Mouse (Mus musculus): ENCODE data around the gene D3Ertd254e. TPM values are rescaled to one million over a fixed set of nuclear protein-coding genes. Genes with fewer than 3 reads are reported as not detected.
"Not testable (repeated sequence)": the region's sequence is repeated elsewhere in the genome, so short reads cannot be mapped to it uniquely, and the experiment has no call there.

The D3Ertd254e gene
- polyA plus RNA-seq (2012), result 0.01 and 0.02 TPM in 2 replicates

DNA sequence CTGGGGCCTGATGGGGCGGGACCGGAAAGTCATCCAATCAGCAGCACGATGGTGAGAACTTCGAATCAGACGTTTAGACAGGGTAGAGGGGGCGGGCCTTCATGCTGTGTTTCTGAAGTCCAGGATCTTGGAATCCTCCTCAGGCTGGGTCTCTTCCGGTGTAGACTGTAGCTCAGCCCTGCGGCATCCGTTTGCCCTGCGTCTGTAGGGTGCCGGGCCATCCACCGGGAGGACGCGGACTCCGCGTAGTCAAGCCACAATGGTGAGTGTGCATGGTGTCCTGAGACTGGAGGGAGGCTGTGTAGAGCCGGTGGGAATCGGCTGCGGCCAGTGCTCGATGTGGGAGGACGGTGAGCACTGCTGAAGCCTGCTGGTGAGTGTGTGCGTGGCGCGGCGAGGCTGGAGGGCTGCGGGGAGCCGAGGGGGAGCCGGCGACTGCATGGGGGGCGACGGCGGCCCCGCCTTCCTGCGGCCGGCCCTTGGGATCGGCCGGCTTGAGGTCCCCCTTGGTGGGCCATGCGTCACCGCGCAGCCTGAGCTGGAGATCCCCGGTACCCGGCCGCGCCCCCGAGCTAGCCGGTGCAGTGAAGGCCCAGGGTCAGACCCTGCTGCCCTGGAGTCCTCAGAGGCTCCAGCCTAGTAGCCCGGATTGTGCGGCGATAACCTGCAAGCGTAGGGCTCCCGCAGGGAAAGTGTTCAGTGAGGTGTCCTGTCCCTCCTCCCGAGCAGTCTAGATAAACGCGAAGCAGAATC, at the start of gene D3Ertd254e:
Gene D3Ertd254e, plus strand, starts transcription at position 84 of the 753 bp plus-strand sequence.
- no peaks in the 10 kb centered on the region for H3K36me3 ChIP-seq (ENCODE audit: control insufficient read depth)
- H3K27me3 ChIP-seq (ENCODE audit: control insufficient read depth), result no peaks in the 10 kb centered on the region
- H3K4me1 ChIP-seq (ENCODE audit: control insufficient read depth), result peaks cover 20% of the 10 kb centered on the region
- no peaks in the 10 kb centered on the region for H3K9me3 ChIP-seq (ENCODE audit: control insufficient read depth, low read length)
- H3K4me3 ChIP-seq (replicated peaks), result peak within 1 kb of the TSS; percentile 88
- TF ChIP-seq GATA1 (IDR thresholded peaks at IDR 0.05; ENCODE audit: low read length), result no peak
- TF ChIP-seq TAL1 (IDR thresholded peaks at IDR 0.05; ENCODE audit: low read length), result no peak

GRCm38 (mm10) chr3:36116076-36116475, 34.7 kb upstream of the D3Ertd254e start:
- Histone ChIP-seq H3K4me3 (replicated peaks) (no peak overlapping the region), H3K27me3 (ENCODE audit: control insufficient read depth) (no peaks in the 10 kb centered on the region), H3K9me3 (ENCODE audit: control insufficient read depth, low read length) (no peaks in the 10 kb centered on the region), H3K36me3 (ENCODE audit: control insufficient read depth) (no peaks in the 10 kb centered on the region), H3K4me1 (ENCODE audit: control insufficient read depth) (no peaks in the 10 kb centered on the region)
- no peak for TF ChIP-seq GATA1 (IDR thresholded peaks at IDR 0.05; ENCODE audit: low read length)

DNA sequence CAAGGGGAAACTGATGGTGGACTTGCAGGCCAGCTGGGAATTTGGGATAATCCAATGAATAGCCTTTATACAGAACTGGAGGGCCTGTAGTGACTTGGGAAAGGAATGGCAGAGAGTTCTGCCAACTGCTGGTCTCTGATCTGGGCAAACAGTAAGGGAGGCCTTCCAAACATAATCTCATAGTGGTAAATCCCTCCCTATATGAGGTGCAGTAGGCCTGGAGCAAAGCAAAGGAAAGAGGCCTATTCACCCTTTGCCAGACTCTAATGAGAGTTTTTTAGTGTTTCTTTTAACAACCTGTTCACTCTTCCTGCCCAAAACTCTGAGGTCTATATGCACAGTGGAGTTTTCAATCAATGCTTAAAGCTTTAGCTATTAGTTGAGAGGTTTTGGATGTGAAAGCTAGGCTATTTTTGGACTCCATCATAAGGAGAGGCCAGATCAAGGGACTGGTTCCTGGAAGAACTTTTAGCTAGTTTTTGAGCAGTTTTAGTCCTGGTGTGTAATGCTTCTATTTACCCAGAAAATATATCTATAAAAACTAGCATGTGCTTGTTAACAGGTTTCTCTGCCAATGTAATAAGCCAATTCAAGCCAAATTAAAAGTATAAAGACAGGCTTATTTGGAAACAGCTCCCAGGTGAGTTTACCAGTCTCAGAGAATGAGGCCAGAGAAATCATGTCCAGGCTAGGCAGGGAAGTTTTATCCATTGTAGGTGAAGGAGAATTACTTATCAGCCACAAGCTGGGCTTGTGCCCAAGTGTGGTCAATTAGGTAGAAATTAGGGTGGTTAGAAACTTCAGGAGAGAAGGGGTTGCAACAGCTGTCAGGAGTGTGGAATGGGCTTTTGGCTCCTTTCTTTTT, 30.9 kb upstream of the D3Ertd254e start:
- no peaks in the 10 kb centered on the region for H3K4me1 ChIP-seq (ENCODE audit: control insufficient read depth)
- TF ChIP-seq GATA1 (IDR thresholded peaks at IDR 0.05; ENCODE audit: low read length) (no peak), TAL1 (IDR thresholded peaks at IDR 0.05; ENCODE audit: low read length) (no peak)
- H3K36me3 ChIP-seq (ENCODE audit: control insufficient read depth), result no peaks in the 10 kb centered on the region
- peaks cover 8% of the 10 kb centered on the region for H3K9me3 ChIP-seq (ENCODE audit: control insufficient read depth, low read length)
- H3K27me3 ChIP-seq (ENCODE audit: control insufficient read depth), result no peaks in the 10 kb centered on the region
- no peak overlapping the region for H3K4me3 ChIP-seq (replicated peaks)

DNA sequence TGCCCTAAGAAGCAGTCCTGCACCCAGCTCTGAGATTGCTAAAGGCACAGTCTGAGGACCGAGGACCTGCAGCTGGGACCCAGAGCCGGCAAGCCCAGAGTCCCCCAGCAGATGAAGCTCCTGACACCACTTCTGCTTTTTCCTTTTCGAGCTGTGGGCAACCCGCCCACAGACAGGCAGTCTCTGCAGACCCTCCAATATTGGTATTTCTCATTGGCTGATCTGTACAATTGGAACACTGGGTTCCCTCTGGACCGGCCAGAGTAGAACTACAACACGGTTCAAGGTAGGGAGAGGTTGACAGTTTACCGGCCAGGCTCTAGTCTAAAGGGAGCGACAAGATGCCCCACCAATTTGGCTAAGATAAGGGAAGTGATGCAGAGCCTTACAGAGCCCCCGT, 24.6 kb upstream of the D3Ertd254e start:
- not testable (repeated sequence) for H3K4me3 ChIP-seq (replicated peaks); H3K36me3 ChIP-seq (ENCODE audit: control insufficient read depth); H3K27me3 ChIP-seq (ENCODE audit: control insufficient read depth); H3K4me1 ChIP-seq (ENCODE audit: control insufficient read depth)
- peaks cover 13% of the 10 kb centered on the region for H3K9me3 ChIP-seq (ENCODE audit: control insufficient read depth, low read length)

DNA sequence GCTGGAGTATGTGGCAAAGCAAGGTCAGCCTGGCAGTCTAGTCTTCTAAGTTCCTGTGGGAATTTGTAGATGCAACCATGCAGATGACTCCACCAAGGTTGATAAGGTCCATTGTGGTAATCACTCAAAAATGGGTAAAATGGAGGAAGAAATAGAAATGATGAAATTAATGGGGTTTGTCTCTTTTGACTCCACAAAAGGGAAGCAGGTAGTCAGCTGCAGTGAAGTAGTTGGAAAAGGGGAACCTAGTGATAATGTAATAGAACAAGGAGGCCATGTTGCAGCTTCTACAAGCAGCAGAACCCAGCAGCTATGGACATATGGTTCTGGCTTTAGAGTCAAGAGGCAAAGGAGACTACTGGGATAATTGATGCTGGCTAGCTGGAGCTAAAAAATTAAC, 14.7 kb upstream of the D3Ertd254e start:
- no peak for TF ChIP-seq TAL1 (IDR thresholded peaks at IDR 0.05; ENCODE audit: low read length)
- no peak for TF ChIP-seq GATA1 (IDR thresholded peaks at IDR 0.05; ENCODE audit: low read length)
- no peaks in the 10 kb centered on the region for H3K36me3 ChIP-seq (ENCODE audit: control insufficient read depth)
- H3K9me3 ChIP-seq (ENCODE audit: control insufficient read depth, low read length), result peaks cover 3% of the 10 kb centered on the region
- H3K4me1 ChIP-seq (ENCODE audit: control insufficient read depth), result no peaks in the 10 kb centered on the region
- no peaks in the 10 kb centered on the region for H3K27me3 ChIP-seq (ENCODE audit: control insufficient read depth)
- no peak overlapping the region for H3K4me3 ChIP-seq (replicated peaks)

- Histone ChIP-seq H3K27me3 (ENCODE audit: control insufficient read depth) (no peaks in the 10 kb centered on the region), H3K4me1 (ENCODE audit: control insufficient read depth) (no peaks in the 10 kb centered on the region), H3K9me3 (ENCODE audit: control insufficient read depth, low read length) (peaks cover 3% of the 10 kb centered on the region), H3K36me3 (ENCODE audit: control insufficient read depth) (no peaks in the 10 kb centered on the region), H3K4me3 (replicated peaks) (no peak overlapping the region)
- TF ChIP-seq GATA1 (IDR thresholded peaks at IDR 0.05; ENCODE audit: low read length) (no peak), TAL1 (IDR thresholded peaks at IDR 0.05; ENCODE audit: low read length) (no peak)
Observed at GRCm38 (mm10) chr3:36137560-36137959, 13.3 kb upstream of the D3Ertd254e start.

GRCm38 (mm10) chr3:36138171-36138660, 12.6 kb upstream of the D3Ertd254e start:
- Histone ChIP-seq H3K4me1 (ENCODE audit: control insufficient read depth) (no peaks in the 10 kb centered on the region), H3K36me3 (ENCODE audit: control insufficient read depth) (no peaks in the 10 kb centered on the region), H3K9me3 (ENCODE audit: control insufficient read depth, low read length) (peaks cover 3% of the 10 kb centered on the region), H3K27me3 (ENCODE audit: control insufficient read depth) (no peaks in the 10 kb centered on the region), H3K4me3 (replicated peaks) (no peak overlapping the region)
- no peak for TF ChIP-seq TAL1 (IDR thresholded peaks at IDR 0.05; ENCODE audit: low read length)
- TF ChIP-seq GATA1 (IDR thresholded peaks at IDR 0.05; ENCODE audit: low read length), result no peak

DNA sequence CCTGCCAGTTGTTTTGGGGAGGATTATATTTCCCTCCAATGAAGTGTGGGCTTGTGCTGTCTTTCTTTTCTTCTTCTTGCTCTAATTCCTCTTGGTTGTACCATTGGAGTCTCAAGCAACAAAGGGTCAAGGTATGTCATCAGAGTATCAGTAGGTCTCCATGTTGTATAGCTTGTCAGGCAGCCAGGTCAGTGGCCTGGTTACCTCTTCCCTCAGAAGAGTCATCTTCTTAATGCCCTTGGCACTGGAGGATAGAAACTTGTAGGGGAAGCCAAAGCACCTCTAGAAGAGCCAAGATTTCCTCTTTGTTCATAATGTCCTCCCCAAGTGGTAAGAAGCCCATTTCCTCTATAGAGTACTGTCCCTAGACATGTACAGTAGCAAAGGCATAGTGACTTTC, 11.8 kb upstream of the D3Ertd254e start:
- Histone ChIP-seq H3K4me3 (replicated peaks) (no peak overlapping the region), H3K9me3 (ENCODE audit: control insufficient read depth, low read length) (peaks cover 3% of the 10 kb centered on the region), H3K36me3 (ENCODE audit: control insufficient read depth) (no peaks in the 10 kb centered on the region), H3K4me1 (ENCODE audit: control insufficient read depth) (no peaks in the 10 kb centered on the region), H3K27me3 (ENCODE audit: control insufficient read depth) (no peaks in the 10 kb centered on the region)
- TF ChIP-seq GATA1 (IDR thresholded peaks at IDR 0.05; ENCODE audit: low read length) (no peak), TAL1 (IDR thresholded peaks at IDR 0.05; ENCODE audit: low read length) (no peak)

- Histone ChIP-seq H3K9me3 (ENCODE audit: control insufficient read depth, low read length) (no peaks in the 10 kb centered on the region), H3K4me1 (ENCODE audit: control insufficient read depth) (peaks cover 20% of the 10 kb centered on the region), H3K4me3 (replicated peaks) (peak overlapping the region; percentile 88), H3K36me3 (ENCODE audit: control insufficient read depth) (no peaks in the 10 kb centered on the region), H3K27me3 (ENCODE audit: control insufficient read depth) (no peaks in the 10 kb centered on the region)
- TF ChIP-seq GATA1 (IDR thresholded peaks at IDR 0.05; ENCODE audit: low read length) (no peak), TAL1 (IDR thresholded peaks at IDR 0.05; ENCODE audit: low read length) (no peak)
Observed at GRCm38 (mm10) chr3:36150537-36150933, 282 bp upstream of the D3Ertd254e start.

All from erythroblast, embryonic 14.5 days (primary cell).